In the genomic region with DNA sequence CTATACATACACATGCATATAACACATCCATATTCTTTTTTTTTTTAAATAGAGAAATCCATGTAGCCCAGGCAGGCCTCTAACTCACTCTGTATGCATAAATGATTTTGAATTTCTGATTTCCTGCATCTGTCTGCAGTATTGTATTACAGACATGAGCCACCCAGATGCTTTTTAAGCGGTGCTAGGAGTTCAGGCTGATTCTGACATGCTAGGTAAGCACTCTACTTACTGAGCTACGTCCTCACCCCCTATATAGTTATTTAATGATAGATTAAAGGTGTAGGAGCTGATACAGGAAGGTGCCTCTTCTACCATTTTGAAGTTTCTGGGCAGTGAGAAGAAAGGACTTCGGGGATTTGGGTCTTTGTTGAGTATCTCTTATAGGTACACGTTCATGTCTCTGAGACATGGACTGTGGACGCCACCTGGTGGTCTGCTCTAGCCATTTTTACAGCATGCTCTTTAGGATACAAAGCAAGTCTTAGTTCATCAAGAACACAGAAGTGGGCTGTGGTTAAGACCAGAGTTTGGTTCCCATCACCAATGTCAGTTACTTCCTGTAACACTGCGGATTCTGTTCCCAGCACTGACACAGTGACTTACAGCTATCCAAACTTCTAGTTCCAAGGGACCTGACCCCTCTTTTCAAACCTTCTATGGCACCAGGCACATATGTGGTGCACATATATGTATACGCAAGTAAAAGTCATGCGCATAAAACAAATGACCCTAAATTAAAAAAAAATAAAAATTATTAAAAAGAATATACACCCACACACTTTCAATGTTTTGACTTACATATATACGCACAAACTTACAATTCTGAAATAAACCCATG, we compare ENCODE assay signal across 9 mouse cellular contexts. TPM values are rescaled to one million over a fixed set of nuclear protein-coding genes. Genes with fewer than 3 reads are reported as not detected.
A peak's percentile ranks its signal among the peaks of the same experiment; 100 is the strongest.
DNase-seq lines count a peak whose midpoint lies in the region; ATAC-seq and TF ChIP-seq lines count a peak whose summit lies in the region.
"Had no signal": no experiment of that assay in that cellular context is flagged by ENCODE, and none has a peak within 500 bp of the region (broad histone marks: within the 10 kb centered on the region; RNA-seq: fewer than 3 reads in every experiment).

No protein-coding gene starts in this region.

- TF ChIP-seq CTCF in MEL (IDR thresholded peaks at IDR 0.05 in 2 of 3, conservative IDR thresholded peaks at IDR 0.05 in 1 of 3; ENCODE audit: control insufficient read depth in 1 of 3, insufficient read depth in 1 of 3, low read depth in 2 of 3, low read length in 3 of 3, poor library complexity in 1 of 3, severe bottlenecking in 1 of 3), result peak; percentile 74 to 94 (median 80)
- TF ChIP-seq CTCF in brain, embryonic 14.5 days (IDR thresholded peaks at IDR 0.05; ENCODE audit: borderline replicate concordance, extremely low read depth, insufficient read depth, insufficient read length), result peak; percentile 71; the same call in 1 of the 2 replicates

- no peaks in the 10 kb centered on the region for H3K4me1 ChIP-seq in MEL (ENCODE audit: control insufficient read depth in 1 of 2, insufficient read depth in 2 of 2, low read length in 2 of 2)
- H3K4me1 ChIP-seq in forebrain, embryonic 10.5 days, result no peaks in the 10 kb centered on the region
- no peaks in the 10 kb centered on the region for H3K4me1 ChIP-seq in hindbrain, embryonic 13.5 days (replicated peaks)
- H3K4me1 ChIP-seq: lung, embryonic 15.5 days had no signal

- no peaks in the 10 kb centered on the region for H3K79me2 ChIP-seq in MEL (ENCODE audit: control insufficient read depth, insufficient read depth, low read length, poor library complexity)

- H3K27ac ChIP-seq in MEL (ENCODE audit: control insufficient read depth, low read depth, low read length), result no peak overlapping the region
- no peak overlapping the region for H3K27ac ChIP-seq in forebrain, embryonic 10.5 days
- no peak overlapping the region for H3K27ac ChIP-seq in hindbrain, embryonic 13.5 days
- H3K27ac ChIP-seq: lung, embryonic 15.5 days had no signal

- H3K36me3 ChIP-seq in MEL (ENCODE audit: control insufficient read depth in 1 of 2, insufficient read depth in 2 of 2, low read length in 2 of 2), result no peaks in the 10 kb centered on the region
- H3K36me3 ChIP-seq in forebrain, embryonic 10.5 days (replicated peaks), result no peaks in the 10 kb centered on the region
- H3K36me3 ChIP-seq in hindbrain, embryonic 13.5 days, result no peaks in the 10 kb centered on the region
- H3K36me3 ChIP-seq: lung, embryonic 15.5 days had no signal

- WGBS in forebrain, embryonic 10.5 days, result 58% methylated on average over 9 of the region's 9 CpGs
- 55% methylated on average over 9 of the region's 9 CpGs for WGBS in hindbrain, embryonic 13.5 days

- no peaks in the 10 kb centered on the region for H3K9me3 ChIP-seq in MEL (replicated peaks; ENCODE audit: insufficient read depth, low read length)
- H3K9me3 ChIP-seq in forebrain, embryonic 10.5 days, result no peaks in the 10 kb centered on the region
- H3K9me3 ChIP-seq in hindbrain, embryonic 13.5 days, result no peaks in the 10 kb centered on the region
- H3K9me3 ChIP-seq: lung, embryonic 15.5 days had no signal

- H3K4me2 ChIP-seq in hindbrain, embryonic 13.5 days, result no peak overlapping the region
- H3K4me2 ChIP-seq: lung, embryonic 15.5 days had no signal

- peak; percentile 96 for TF ChIP-seq RAD21 in MEL (IDR thresholded peaks at IDR 0.05; ENCODE audit: low read depth, low read length)

- H3K4me3 ChIP-seq in MEL (ENCODE audit: control insufficient read depth in 1 of 2, insufficient read depth in 1 of 2, low read depth in 2 of 2, low read length in 2 of 2), result no peak overlapping the region
- no peak overlapping the region for H3K4me3 ChIP-seq in forebrain, embryonic 10.5 days
- no peak overlapping the region for H3K4me3 ChIP-seq in hindbrain, embryonic 13.5 days
- H3K4me3 ChIP-seq: lung, embryonic 15.5 days had no signal

- ATAC-seq in hindbrain, embryonic 13.5 days (ENCODE audit: low FRiP score), result peak; percentile 78; the same call in 1 of the 2 replicates

- TF ChIP-seq EP300 in MEL (IDR thresholded peaks at IDR 0.05; ENCODE audit: low read depth in 1 of 2, low read length in 2 of 2), result no peak

- TF ChIP-seq POLR2A in MEL (IDR thresholded peaks at IDR 0.05; ENCODE audit: control insufficient read depth in 1 of 2, insufficient read depth in 1 of 2, low read depth in 1 of 2, low read length in 2 of 2, poor library complexity in 1 of 2), result no peak
- TF ChIP-seq POLR2A in brain, embryonic 14.5 days (IDR thresholded peaks at IDR 0.05; ENCODE audit: borderline replicate concordance, extremely low read depth, insufficient read depth, insufficient read length, poor library complexity, severe bottlenecking), result no peak

- DNase-seq in MEL (ENCODE audit: low read depth, low spot score), result peak; percentile 84
- peak; percentile 92 for DNase-seq in brain, embryonic 14.5 days (ENCODE audit: low read depth)
- peak; percentile 71 for DNase-seq in forebrain, embryonic 10.5 days (ENCODE audit: extremely low spot score, low spot score)
- peak; percentile 85 to 88 for DNase-seq in layer of hippocampus, postnatal 10 days (ENCODE audit: low spot score in 2 of 2)
- peak; percentile 77 for DNase-seq in lung, postnatal 25 days (ENCODE audit: low spot score)
- peak; percentile 83 for DNase-seq in retina, embryonic 14.5 days (ENCODE audit: low spot score)
- DNase-seq in urinary bladder, adult 2 months (ENCODE audit: low spot score), result peak; percentile 30

- no peak overlapping the region for H3K9ac ChIP-seq in MEL (ENCODE audit: control insufficient read depth, low read depth, low read length, poor library complexity, severe bottlenecking)
- no peak overlapping the region for H3K9ac ChIP-seq in hindbrain, embryonic 13.5 days
- H3K9ac ChIP-seq: lung, embryonic 15.5 days had no signal

- no peaks in the 10 kb centered on the region; a peak in 1 of 4 replicates for H3K27me3 ChIP-seq in MEL (ENCODE audit: control insufficient read depth in 1 of 2, insufficient read depth in 2 of 2, low read length in 2 of 2)
- no peaks in the 10 kb centered on the region for H3K27me3 ChIP-seq in forebrain, embryonic 10.5 days (ENCODE audit: poor library complexity, severe bottlenecking)
- H3K27me3 ChIP-seq in hindbrain, embryonic 13.5 days, result no peaks in the 10 kb centered on the region
- H3K27me3 ChIP-seq: lung, embryonic 15.5 days had no signal

TF ChIP-seq in MEL, 35 proteins besides CTCF, POLR2A, EP300 and RAD21:
- peak; percentile 40; the same call in 1 of the 2 replicates for TF ChIP-seq MYC (IDR thresholded peaks at IDR 0.05; ENCODE audit: low read depth, low read length)
- TF ChIP-seq SMC3 (IDR thresholded peaks at IDR 0.05; ENCODE audit: low read depth, low read length), result peak; percentile 95
- TF ChIP-seq ZMIZ1 (IDR thresholded peaks at IDR 0.05; ENCODE audit: low read depth, low read length), result no peak
- peak; percentile 94 for TF ChIP-seq ZC3H11A (IDR thresholded peaks at IDR 0.05; ENCODE audit: low read depth, low read length)
- no peak for TF ChIP-seq ZKSCAN1 (IDR thresholded peaks at IDR 0.05; ENCODE audit: low read depth, low read length)

RNA-seq across cellular contexts. Expression of a gene that starts 46.8 kb away (rescaled TPM):
- total RNA-seq in MEL (2012; rRNA removed), result 37.7 and 45.2 TPM in 2 replicates
- 100 to 1,000 TPM in 1 of 2 experiments, 10 to 100 TPM in 1; 75.2 to 120 TPM for polyA plus RNA-seq in MEL (2012; ENCODE audit: insufficient read depth in 1 of 2, insufficient read length in 2 of 2, low read depth in 1 of 2, low replicate concordance in 2 of 2, missing spikeins in 1 of 2)
- 29.5 and 43.5 TPM in 2 replicates for polyA plus RNA-seq in brain, embryonic 14.5 days (2012; rRNA removed)
- polyA plus RNA-seq in forebrain, embryonic 10.5 days (2016; fragmentation: Nextera tagmentation; extraction: Ambion mirVana), result 62.6 and 64.6 TPM in 2 replicates
- 96.1 and 98.2 TPM in 2 replicates for polyA plus RNA-seq in hindbrain, embryonic 13.5 days (2015; fragmentation: Nextera tagmentation; extraction: Ambion mirVana)
- total RNA-seq in layer of hippocampus, postnatal 10 days (2021), result 100 to 1,000 TPM; 142 to 165 TPM
- 37.9 and 53.0 TPM in 2 replicates for polyA plus RNA-seq in urinary bladder, adult 2 months (2012; rRNA removed)

Comparison
In these comparisons a context has a peak if more than half of its experiments do, and no peak if none do; other contexts are left out.
1. DNase-seq: peak in every context shown above with its lines; median percentile 92 in brain, embryonic 14.5 days; 86 in layer of hippocampus, postnatal 10 days; 84 in MEL; 83 in retina, embryonic 14.5 days; 77 in lung, postnatal 25 days; 71 in forebrain, embryonic 10.5 days; 30 in urinary bladder, adult 2 months.